Mouse (Mus musculus): ENCODE results near the gene Gcgr. TPM values are rescaled to one million over a fixed set of nuclear protein-coding genes. Genes with fewer than 3 reads are reported as not detected.
"Not testable (repeated sequence)": the region's sequence is repeated elsewhere in the genome, so short reads cannot be mapped to it uniquely, and the experiment has no call there.

Gcgr gene
- polyA plus RNA-seq, 1 experiment from 2014 or later = 5.5 TPM

- Histone ChIP-seq H3K27me3 (ENCODE audit: insufficient read depth, low read length) (no peaks in the 10 kb centered on the region), H3K9me3 (ENCODE audit: low read length) (0 out of 2 replicates have a peak, but pooled peaks cover 5% of the 10 kb centered on the region), H3K4me1 (ENCODE audit: insufficient read depth, low read length) (peaks cover under 1% of the 10 kb centered on the region; the same call in 1 of the 2 replicates), H3K27ac (ENCODE audit: low read length) (no peak overlapping the region), H3K4me3 (ENCODE audit: low read length) (no peak overlapping the region), H3K4me2 (replicated peaks; ENCODE audit: low read depth, low read length) (no peak overlapping the region), H3K9ac (replicated peaks; ENCODE audit: low read length) (no peak overlapping the region), H3K36me3 (ENCODE audit: insufficient read depth, low read length) (peaks cover 16% of the 10 kb centered on the region)
- WGBS = 66% methylated on average over 2 of the region's 2 CpGs
- no peak for ATAC-seq (ENCODE audit: low FRiP score, low TSS enrichment)
These were observed 24.8 kb downstream of the Gcgr start for GRCm38 (mm10) chr11:120555260-120555659.

GRCm38 (mm10) chr11:120558843-120559242, 28.3 kb downstream of the Gcgr start:
- H3K36me3 ChIP-seq (ENCODE audit: insufficient read depth, low read length) = peaks cover 52% of the 10 kb centered on the region
- not testable (repeated sequence) for H3K9ac ChIP-seq (replicated peaks; ENCODE audit: low read length)

GRCm38 (mm10) chr11:120560952-120561728, 30.6 kb downstream of the Gcgr start:
- Histone ChIP-seq H3K4me2 (replicated peaks; ENCODE audit: low read depth, low read length) (no peak overlapping the region), H3K9ac (replicated peaks; ENCODE audit: low read length) (no peak overlapping the region), H3K27ac (ENCODE audit: low read length) (no peak overlapping the region), H3K27me3 (ENCODE audit: insufficient read depth, low read length) (no peaks in the 10 kb centered on the region), H3K9me3 (ENCODE audit: low read length) (0 out of 2 replicates have a peak, but pooled peaks cover 5% of the 10 kb centered on the region), H3K4me1 (ENCODE audit: insufficient read depth, low read length) (no peaks in the 10 kb centered on the region), H3K4me3 (ENCODE audit: low read length) (no peak overlapping the region), H3K36me3 (ENCODE audit: insufficient read depth, low read length) (peaks cover 73% of the 10 kb centered on the region)
- no peak for ATAC-seq (ENCODE audit: low FRiP score, low TSS enrichment)
- WGBS = 92% methylated on average over 13 of the region's 13 CpGs

More at GRCm38 (mm10) chr11:120558843-120559242, 28.3 kb downstream of the Gcgr start:
- not testable (repeated sequence) for H3K27me3 ChIP-seq (ENCODE audit: insufficient read depth, low read length); H3K9me3 ChIP-seq (ENCODE audit: low read length); ATAC-seq (ENCODE audit: low FRiP score, low TSS enrichment); H3K4me2 ChIP-seq (replicated peaks; ENCODE audit: low read depth, low read length); H3K27ac ChIP-seq (ENCODE audit: low read length); H3K4me3 ChIP-seq (ENCODE audit: low read length); H3K4me1 ChIP-seq (ENCODE audit: insufficient read depth, low read length)
- 90% methylated on average over 6 of the region's 6 CpGs for WGBS

GRCm38 (mm10) chr11:120562949-120563348, 32.5 kb downstream of the Gcgr start:
- no peak overlapping the region for H3K4me2 ChIP-seq (replicated peaks; ENCODE audit: low read depth, low read length)
- 0 out of 2 replicates have a peak, but pooled peaks cover 2% of the 10 kb centered on the region for H3K4me1 ChIP-seq (ENCODE audit: insufficient read depth, low read length)
- no peak overlapping the region for H3K27ac ChIP-seq (ENCODE audit: low read length)
- no peak overlapping the region for H3K4me3 ChIP-seq (ENCODE audit: low read length)
- ATAC-seq (ENCODE audit: low FRiP score, low TSS enrichment) = no peak
- H3K9me3 ChIP-seq (ENCODE audit: low read length) = no peaks in the 10 kb centered on the region
- no peaks in the 10 kb centered on the region for H3K27me3 ChIP-seq (ENCODE audit: insufficient read depth, low read length)
- H3K9ac ChIP-seq (replicated peaks; ENCODE audit: low read length) = no peak overlapping the region
- 96% methylated on average over 13 of the region's 13 CpGs for WGBS
- peaks cover 91% of the 10 kb centered on the region for H3K36me3 ChIP-seq (ENCODE audit: insufficient read depth, low read length)

- H3K36me3 ChIP-seq (ENCODE audit: insufficient read depth, low read length) = peaks cover 89% of the 10 kb centered on the region
- WGBS = 82% methylated on average over 9 of the region's 9 CpGs
- H3K4me3 ChIP-seq (ENCODE audit: low read length) = no peak overlapping the region
- H3K4me1 ChIP-seq (ENCODE audit: insufficient read depth, low read length) = 0 out of 2 replicates have a peak, but pooled peaks cover 5% of the 10 kb centered on the region
- H3K4me2 ChIP-seq (replicated peaks; ENCODE audit: low read depth, low read length) = no peak overlapping the region
- H3K9ac ChIP-seq (replicated peaks; ENCODE audit: low read length) = no peak overlapping the region
- no peak overlapping the region for H3K27ac ChIP-seq (ENCODE audit: low read length)
- ATAC-seq (ENCODE audit: low FRiP score, low TSS enrichment) = no peak
- no peaks in the 10 kb centered on the region for H3K27me3 ChIP-seq (ENCODE audit: insufficient read depth, low read length)
- no peaks in the 10 kb centered on the region for H3K9me3 ChIP-seq (ENCODE audit: low read length)
These were observed 34.6 kb downstream of the Gcgr start for GRCm38 (mm10) chr11:120565114-120565513.

- H3K9me3 ChIP-seq (ENCODE audit: low read length) = no peaks in the 10 kb centered on the region
- H3K9ac ChIP-seq (replicated peaks; ENCODE audit: low read length) = 0 out of 2 replicates have a peak overlapping the region, but pooled peaks have one; percentile 22
- whole genome bisulfite sequencing = 95% methylated on average over 6 of the region's 6 CpGs
- H3K36me3 ChIP-seq (ENCODE audit: insufficient read depth, low read length) = peaks cover 70% of the 10 kb centered on the region
- no peak overlapping the region for H3K4me2 ChIP-seq (replicated peaks; ENCODE audit: low read depth, low read length)
- peaks cover 16% of the 10 kb centered on the region for H3K4me1 ChIP-seq (ENCODE audit: insufficient read depth, low read length)
- H3K27ac ChIP-seq (ENCODE audit: low read length) = no peak overlapping the region
- no peak for ATAC-seq (ENCODE audit: low FRiP score, low TSS enrichment)
- H3K4me3 ChIP-seq (ENCODE audit: low read length) = no peak overlapping the region
- H3K27me3 ChIP-seq (ENCODE audit: insufficient read depth, low read length) = no peaks in the 10 kb centered on the region
These were observed 37.8 kb downstream of the Gcgr start for GRCm38 (mm10) chr11:120568324-120568723.

- Histone ChIP-seq H3K4me3 (ENCODE audit: low read length) (peak overlapping the region; percentile 86), H3K36me3 (ENCODE audit: insufficient read depth, low read length) (peaks cover 44% of the 10 kb centered on the region), H3K9ac (replicated peaks; ENCODE audit: low read length) (peak overlapping the region; percentile 95), H3K4me1 (ENCODE audit: insufficient read depth, low read length) (peaks cover 26% of the 10 kb centered on the region), H3K27ac (ENCODE audit: low read length) (no peak overlapping the region), H3K27me3 (ENCODE audit: insufficient read depth, low read length) (no peaks in the 10 kb centered on the region), H3K4me2 (replicated peaks; ENCODE audit: low read depth, low read length) (peak overlapping the region; percentile 66), H3K9me3 (ENCODE audit: low read length) (no peaks in the 10 kb centered on the region)
- no peak for ATAC-seq (ENCODE audit: low FRiP score, low TSS enrichment)
- WGBS = 74% methylated on average over 3 of the region's 3 CpGs
These were observed 40.6 kb downstream of the Gcgr start for GRCm38 (mm10) chr11:120571122-120571521.

- peaks cover 36% of the 10 kb centered on the region for H3K36me3 ChIP-seq (ENCODE audit: insufficient read depth, low read length)
- no peaks in the 10 kb centered on the region for H3K27me3 ChIP-seq (ENCODE audit: insufficient read depth, low read length)
- H3K27ac ChIP-seq (ENCODE audit: low read length) = peak overlapping the region; percentile 96
- H3K4me3 ChIP-seq (ENCODE audit: low read length) = peak overlapping the region; percentile 86
- 5% methylated on average over 11 of the region's 11 CpGs for WGBS
- H3K9me3 ChIP-seq (ENCODE audit: low read length) = no peaks in the 10 kb centered on the region
- H3K4me2 ChIP-seq (replicated peaks; ENCODE audit: low read depth, low read length) = peak overlapping the region; percentile 66
- no peak for ATAC-seq (ENCODE audit: low FRiP score, low TSS enrichment)
- H3K4me1 ChIP-seq (ENCODE audit: insufficient read depth, low read length) = peaks cover 26% of the 10 kb centered on the region
- H3K9ac ChIP-seq (replicated peaks; ENCODE audit: low read length) = peak overlapping the region; percentile 95
These were observed 41.4 kb downstream of the Gcgr start for GRCm38 (mm10) chr11:120571754-120572416.

GRCm38 (mm10) chr11:120572417-120572751, 41.9 kb downstream of the Gcgr start:
- H3K4me3 ChIP-seq (ENCODE audit: low read length) = peak overlapping the region; percentile 86
- no peaks in the 10 kb centered on the region for H3K9me3 ChIP-seq (ENCODE audit: low read length)
- ATAC-seq (ENCODE audit: low FRiP score, low TSS enrichment) = peak; percentile 36
- H3K36me3 ChIP-seq (ENCODE audit: insufficient read depth, low read length) = peaks cover 34% of the 10 kb centered on the region
- H3K4me2 ChIP-seq (replicated peaks; ENCODE audit: low read depth, low read length) = peak overlapping the region; percentile 66
- peak overlapping the region; percentile 96 for H3K27ac ChIP-seq (ENCODE audit: low read length)
- peak overlapping the region; percentile 95 for H3K9ac ChIP-seq (replicated peaks; ENCODE audit: low read length)
- H3K4me1 ChIP-seq (ENCODE audit: insufficient read depth, low read length) = peaks cover 27% of the 10 kb centered on the region
- WGBS = 0% methylated on average over 23 of the region's 24 CpGs
- H3K27me3 ChIP-seq (ENCODE audit: insufficient read depth, low read length) = no peaks in the 10 kb centered on the region

All from kidney, embryonic 16.5 days (tissue).